Mouse (Mus musculus) myocyte (in vitro differentiated cells): ENCODE results near the gene Dusp18. TPM values are rescaled to one million over a fixed set of nuclear protein-coding genes. Genes with fewer than 3 reads are reported as not detected.

Source experiments
- H3K27me3 ChIP-seq: one replicate; pipeline ENCODE4 v1.6.1; 2011; ENCODE audit not compliant: control insufficient read depth, insufficient read depth, insufficient read length
- H3K36me3 ChIP-seq: one replicate; pipeline ENCODE4 v1.6.1; 2011; ENCODE audit not compliant: control insufficient read depth, insufficient read depth
- H3K4me2 ChIP-seq: one replicate; pipeline ENCODE4 v1.6.1; 2011; ENCODE audit warnings: low read depth, control low read depth
- H3K4me3 ChIP-seq: one replicate; pipeline ENCODE4 v1.5.1; 2011; ENCODE audit warnings: mild to moderate bottlenecking, control low read depth, moderate library complexity
- H3K79me2 ChIP-seq: one replicate; pipeline ENCODE4 v1.6.1; 2011; ENCODE audit not compliant: control insufficient read depth, insufficient read depth
- H3ac ChIP-seq: one replicate; pipeline ENCODE4 v1.6.1; 2011; ENCODE audit not compliant: control insufficient read depth, insufficient read length
- CEBPB ChIP-seq: IDR thresholded peaks from 2 replicates; pipeline ENCODE4 v1.6.1; 2011; ENCODE audit warnings: mild to moderate bottlenecking, moderate library complexity; ENCODE audit not compliant: poor library complexity, insufficient read depth, severe bottlenecking
- E2F4 ChIP-seq: IDR thresholded peaks from one replicate; pipeline ENCODE4 v1.6.1; 2011; ENCODE audit warnings: mild to moderate bottlenecking, control low read depth, moderate library complexity; ENCODE audit not compliant: insufficient read depth
- MAX ChIP-seq: IDR thresholded peaks from one replicate; pipeline ENCODE4 v1.6.1; 2011; ENCODE audit warnings: low read depth, mild to moderate bottlenecking, control low read depth
- MYOD1 ChIP-seq, 3 experiments: IDR thresholded peaks; one replicate each; pipeline ENCODE4 v1.6.1; 2011; ENCODE audit warnings: control low read depth in 2 of 3, low read depth in 2 of 3, mild to moderate bottlenecking in 2 of 3, moderate library complexity in 1 of 3; ENCODE audit not compliant: insufficient read length in 2 of 3, control insufficient read depth in 1 of 3
- MYOG ChIP-seq, 3 experiments: IDR thresholded peaks; one replicate each; pipeline ENCODE4 v1.6.1; 2011; ENCODE audit warnings: control low read depth in 2 of 3, low read depth in 2 of 3, mild to moderate bottlenecking in 2 of 3; ENCODE audit not compliant: insufficient read length in 2 of 3, control insufficient read depth in 1 of 3, insufficient read depth in 1 of 3
- POLR2A ChIP-seq: IDR thresholded peaks from one replicate; pipeline ENCODE4 v1.6.1; 2011; ENCODE audit warnings: low read depth, mild to moderate bottlenecking, control low read depth, moderate library complexity; ENCODE audit not compliant: insufficient read length
- POLR2AphosphoS2 ChIP-seq: IDR thresholded peaks from one replicate; pipeline ENCODE4 v1.6.1; 2011; ENCODE audit warnings: low read depth, control low read depth; ENCODE audit not compliant: insufficient read length
- REST ChIP-seq: IDR thresholded peaks from one replicate; pipeline ENCODE4 v1.6.1; 2011; ENCODE audit warnings: mild to moderate bottlenecking, control low read depth, moderate library complexity; ENCODE audit not compliant: insufficient read depth, insufficient read length
- SRF ChIP-seq: IDR thresholded peaks from one replicate; pipeline ENCODE4 v1.6.1; 2011; ENCODE audit warnings: low read depth; ENCODE audit not compliant: control insufficient read depth, insufficient read length
- TCF12 ChIP-seq: IDR thresholded peaks from one replicate; pipeline ENCODE4 v1.6.1; 2011; ENCODE audit warnings: mild to moderate bottlenecking, control low read depth; ENCODE audit not compliant: poor library complexity, insufficient read depth, severe bottlenecking
- TCF3 ChIP-seq: IDR thresholded peaks from one replicate; pipeline ENCODE4 v1.6.1; 2011; ENCODE audit warnings: low read depth, control low read depth; ENCODE audit not compliant: insufficient read length
- USF1 ChIP-seq: IDR thresholded peaks from one replicate; pipeline ENCODE4 v1.6.1; 2011; ENCODE audit warnings: low read depth, mild to moderate bottlenecking, control low read depth, moderate library complexity
- polyA plus RNA-seq: library from polyadenylated mRNA; unstranded; fragments of >200 nt; fragmentation: generic; extraction: Trizol; gene quantifications from one replicate; pipeline ENCODE4 v1.2.1, GENCODE M21; 2012; ENCODE audit warnings: missing spikeins

Gene Dusp18
- polyA plus RNA-seq, 1 experiment, result 26.5 TPM

GRCm38 (mm10) chr11:3855846-3856245 lies 39.2 kb upstream of the Dusp18 start:
- H3K4me3 ChIP-seq, result no peak overlapping the region
- no peaks in the 10 kb centered on the region for H3K36me3 ChIP-seq
- peak overlapping the region; percentile 67 for H3K4me2 ChIP-seq
- H3K27me3 ChIP-seq, result no peaks in the 10 kb centered on the region
- no peak for TF ChIP-seq MAX
- no peak for TF ChIP-seq SRF
- no peak for TF ChIP-seq MYOD1 (IDR thresholded peaks at IDR 0.05; ENCODE audit: control insufficient read depth in 1 of 3, insufficient read length in 2 of 3, low read depth in 2 of 3)
- no peak for TF ChIP-seq TCF12
- no peak for TF ChIP-seq POLR2AphosphoS2
- TF ChIP-seq E2F4, result no peak
- no peak for TF ChIP-seq TCF3
- no peak for TF ChIP-seq CEBPB
- no peak for TF ChIP-seq MYOG (IDR thresholded peaks at IDR 0.05; ENCODE audit: control insufficient read depth in 1 of 3, insufficient read depth in 1 of 3, insufficient read length in 2 of 3, low read depth in 2 of 3)
- no peak for TF ChIP-seq REST
- no peak for TF ChIP-seq USF1
- TF ChIP-seq POLR2A, result no peak
- no peaks in the 10 kb centered on the region for H3K79me2 ChIP-seq
- no peak overlapping the region for H3ac ChIP-seq

GRCm38 (mm10) chr11:3857902-3858301 lies 37.1 kb upstream of the Dusp18 start:
- Histone ChIP-seq H3K4me3 (no peak overlapping the region), H3ac (no peak overlapping the region), H3K27me3 (no peaks in the 10 kb centered on the region), H3K36me3 (no peaks in the 10 kb centered on the region), H3K79me2 (no peaks in the 10 kb centered on the region), H3K4me2 (no peak overlapping the region)
- no peak for TF ChIP-seq POLR2AphosphoS2
- no peak for TF ChIP-seq MYOG (IDR thresholded peaks at IDR 0.05; ENCODE audit: control insufficient read depth in 1 of 3, insufficient read depth in 1 of 3, insufficient read length in 2 of 3, low read depth in 2 of 3)
- TF ChIP-seq USF1, result no peak
- no peak for TF ChIP-seq MYOD1 (IDR thresholded peaks at IDR 0.05; ENCODE audit: control insufficient read depth in 1 of 3, insufficient read length in 2 of 3, low read depth in 2 of 3)
- no peak for TF ChIP-seq TCF12
- no peak for TF ChIP-seq SRF
- TF ChIP-seq POLR2A, result no peak
- TF ChIP-seq E2F4, result no peak
- no peak for TF ChIP-seq TCF3
- no peak for TF ChIP-seq CEBPB
- no peak for TF ChIP-seq MAX
- no peak for TF ChIP-seq REST

- Histone ChIP-seq H3K4me3 (no peak overlapping the region), H3ac (no peak overlapping the region), H3K27me3 (no peaks in the 10 kb centered on the region), H3K4me2 (peak overlapping the region; percentile 42), H3K79me2 (no peaks in the 10 kb centered on the region), H3K36me3 (no peaks in the 10 kb centered on the region)
- TF ChIP-seq POLR2A (no peak), CEBPB (no peak), USF1 (no peak), MYOG (IDR thresholded peaks at IDR 0.05; ENCODE audit: control insufficient read depth in 1 of 3, insufficient read depth in 1 of 3, insufficient read length in 2 of 3, low read depth in 2 of 3) (no peak), TCF12 (no peak), REST (no peak), MAX (no peak), TCF3 (no peak), E2F4 (no peak), MYOD1 (IDR thresholded peaks at IDR 0.05; ENCODE audit: control insufficient read depth in 1 of 3, insufficient read length in 2 of 3, low read depth in 2 of 3) (no peak), SRF (no peak), POLR2AphosphoS2 (no peak)
These were observed 35.3 kb upstream of the Dusp18 start for GRCm38 (mm10) chr11:3859778-3860177.

GRCm38 (mm10) chr11:3860361-3860760 lies 34.7 kb upstream of the Dusp18 start:
- no peak overlapping the region for H3K4me3 ChIP-seq
- TF ChIP-seq TCF12 (no peak), MAX (no peak), USF1 (no peak), SRF (no peak), TCF3 (no peak), MYOD1 (IDR thresholded peaks at IDR 0.05; ENCODE audit: control insufficient read depth in 1 of 3, insufficient read length in 2 of 3, low read depth in 2 of 3) (no peak), POLR2A (no peak), E2F4 (no peak)
- no peaks in the 10 kb centered on the region for H3K79me2 ChIP-seq
- H3ac ChIP-seq, result no peak overlapping the region
- no peaks in the 10 kb centered on the region for H3K36me3 ChIP-seq
- peak overlapping the region; percentile 42 for H3K4me2 ChIP-seq
- H3K27me3 ChIP-seq, result no peaks in the 10 kb centered on the region
